Mouse (Mus musculus) intestine, embryonic 14.5 days (tissue): ENCODE measurements around the gene Zfp839. TPM values are rescaled to one million over a fixed set of nuclear protein-coding genes. Genes with fewer than 3 reads are reported as not detected.
A peak's percentile ranks its signal among the peaks of the same experiment; 100 is the strongest.

Experiments
- ATAC-seq: fragments of 200-750 bp; cut with Nextera tagmentation; replicated peaks from 2 replicates; pipeline ENCODE4 v1.8.0; 2017; ENCODE audit warnings: low read depth, moderate number of reproducible peaks, moderate TSS enrichment, moderate library complexity; ENCODE audit not compliant: low FRiP score, low TSS enrichment
- DNase-seq: peaks from one replicate; pipeline ENCODE4 v3.0.0-alpha.2; 2018; ENCODE audit warnings: low spot score
- H3K27ac ChIP-seq: fragments of 300-500 bp; sonication (generic); 2 replicates; pipeline ENCODE4 v1.5.1; 2014; ENCODE audit warnings: low read depth, mild to moderate bottlenecking, control low read depth
- H3K27me3 ChIP-seq: fragments of 300-500 bp; sonication (generic); replicated peaks from 2 replicates; pipeline ENCODE4 v1.6.1; 2014; ENCODE audit warnings: low read length, control low read depth; ENCODE audit not compliant: control insufficient read depth, insufficient read depth
- H3K36me3 ChIP-seq: fragments of 300-500 bp; sonication (generic); 2 replicates; pipeline ENCODE4 v1.6.1; 2014; ENCODE audit warnings: low read length, control low read depth; ENCODE audit not compliant: control insufficient read depth, insufficient read depth
- H3K4me1 ChIP-seq: fragments of 300-500 bp; sonication (generic); replicated peaks from 2 replicates; pipeline ENCODE4 v1.6.1; 2014; ENCODE audit warnings: low read length, control low read depth, mixed read lengths; ENCODE audit not compliant: control insufficient read depth, insufficient read depth
- H3K4me2 ChIP-seq: fragments of 300-500 bp; sonication (generic); 2 replicates; pipeline ENCODE4 v1.6.1; 2014; ENCODE audit warnings: low read length
- H3K4me3 ChIP-seq: fragments of 300-500 bp; sonication (generic); 2 replicates; pipeline ENCODE4 v1.5.1; 2014; ENCODE audit warnings: low read depth, low read length, control low read depth, mixed read lengths
- H3K9ac ChIP-seq: fragments of 300-500 bp; sonication (generic); 2 replicates; pipeline ENCODE4 v1.6.1; 2014; ENCODE audit warnings: mild to moderate bottlenecking, low read length
- H3K9me3 ChIP-seq: fragments of 300-500 bp; sonication (generic); 2 replicates; pipeline ENCODE4 v1.6.1; 2016; ENCODE audit warnings: low read length, control low read depth; ENCODE audit not compliant: control insufficient read depth
- WGBS: fragments of 180-500 bp; shearing (Covaris S2); extraction: QIAGEN DNeasy Blood & Tissue Kit; methylation state at CpG from one replicate; pipeline ENCODE4 v1.1.7; 2014; 5-methylcytosine and 5-hydroxymethylcytosine counted together
- polyA plus RNA-seq: library from polyadenylated mRNA; unstranded; fragments of >200 nt; fragmentation: Nextera tagmentation; extraction: Ambion mirVana; gene quantifications from 2 replicates; pipeline ENCODE4 v1.2.1, GENCODE M21; 2014

Gene Zfp839
- polyA plus RNA-seq, 1 experiment from 2014 or later: 5.4 TPM

DNA sequence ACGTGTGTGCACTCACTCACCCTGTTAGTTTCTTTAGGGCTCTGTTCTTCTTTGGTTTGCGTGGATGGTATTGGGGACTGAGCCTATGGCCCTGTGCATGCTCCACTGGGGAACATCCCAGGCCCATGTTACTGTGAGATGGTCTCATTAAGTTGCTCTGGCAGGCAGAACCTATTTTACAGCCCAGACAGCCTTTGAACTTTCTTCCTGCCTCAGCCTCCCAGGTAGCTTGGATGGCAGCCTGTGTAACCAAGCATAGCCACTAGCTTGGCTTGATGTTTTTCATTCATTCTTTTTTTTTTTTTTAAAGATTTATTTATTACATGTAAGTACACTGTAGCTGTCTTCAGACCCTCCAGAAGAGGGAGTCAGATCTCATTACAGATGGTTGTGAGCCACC is 35.2 kb downstream of the Zfp839 start:
- DNase-seq: no peak
- H3K27me3 ChIP-seq: no peaks in the 10 kb centered on the region
- H3K9me3 ChIP-seq: no peaks in the 10 kb centered on the region
- H3K4me1 ChIP-seq: peaks cover 15% of the 10 kb centered on the region; the same call in 1 of the 2 replicates
- 93% methylated on average over 2 of the region's 2 CpGs for WGBS
- no peak overlapping the region for H3K27ac ChIP-seq
- peaks cover 24% of the 10 kb centered on the region; the same call in 1 of the 2 replicates for H3K36me3 ChIP-seq
- ATAC-seq: no peak
- no peak overlapping the region for H3K4me3 ChIP-seq
- no peak overlapping the region for H3K9ac ChIP-seq
- H3K4me2 ChIP-seq: no peak overlapping the region

DNA sequence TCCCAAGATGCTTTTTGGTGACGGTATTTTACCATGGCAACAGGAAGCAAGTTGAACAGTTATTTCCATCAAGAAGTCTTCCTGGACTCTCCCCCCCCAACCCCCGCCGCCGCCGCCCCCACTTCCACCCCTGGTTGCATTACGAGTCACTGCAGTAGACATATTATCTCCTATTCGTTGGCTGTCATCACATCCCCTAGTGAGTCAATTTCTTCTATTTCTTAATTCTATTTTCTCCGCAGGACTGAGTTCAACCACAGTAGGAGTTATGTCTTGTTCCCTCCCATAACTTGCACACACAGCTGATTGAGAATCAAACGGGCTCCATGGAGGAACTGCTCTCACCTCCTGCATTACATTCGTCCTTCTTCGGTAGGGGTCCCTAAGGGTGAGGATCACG is 38.1 kb downstream of the Zfp839 start:
- no peaks in the 10 kb centered on the region for H3K9me3 ChIP-seq
- peak overlapping the region; percentile 73 for H3K9ac ChIP-seq
- ATAC-seq (no peak), DNase-seq (no peak)
- no peaks in the 10 kb centered on the region for H3K27me3 ChIP-seq
- no peak overlapping the region for H3K27ac ChIP-seq
- H3K4me2 ChIP-seq: peak overlapping the region; percentile 95
- peak overlapping the region; percentile 91 for H3K4me3 ChIP-seq
- H3K36me3 ChIP-seq: peaks cover 6% of the 10 kb centered on the region; the same call in 1 of the 2 replicates
- WGBS: 44% methylated on average over 12 of the region's 12 CpGs
- H3K4me1 ChIP-seq: peaks cover 16% of the 10 kb centered on the region; the same call in 1 of the 2 replicates

DNA sequence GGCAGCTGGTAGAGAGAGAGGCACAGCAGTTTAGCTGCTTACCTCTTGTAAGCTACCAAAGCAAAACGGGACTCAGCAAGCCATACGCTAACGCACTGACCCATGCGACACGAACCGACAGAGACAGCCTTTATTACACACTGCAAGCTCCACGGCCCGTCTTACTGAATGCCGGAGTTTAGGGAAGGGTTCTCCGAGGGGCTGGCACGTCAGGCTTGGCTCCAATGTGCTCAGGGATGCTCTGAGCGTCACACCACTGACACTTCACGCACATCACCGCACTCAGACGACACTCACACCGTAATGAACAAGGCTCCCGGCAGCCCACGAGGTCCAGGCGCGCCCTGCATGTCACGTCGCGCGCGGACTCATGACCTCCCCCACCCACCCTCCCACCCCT is 38.6 kb downstream of the Zfp839 start:
- no peak for DNase-seq

DNA sequence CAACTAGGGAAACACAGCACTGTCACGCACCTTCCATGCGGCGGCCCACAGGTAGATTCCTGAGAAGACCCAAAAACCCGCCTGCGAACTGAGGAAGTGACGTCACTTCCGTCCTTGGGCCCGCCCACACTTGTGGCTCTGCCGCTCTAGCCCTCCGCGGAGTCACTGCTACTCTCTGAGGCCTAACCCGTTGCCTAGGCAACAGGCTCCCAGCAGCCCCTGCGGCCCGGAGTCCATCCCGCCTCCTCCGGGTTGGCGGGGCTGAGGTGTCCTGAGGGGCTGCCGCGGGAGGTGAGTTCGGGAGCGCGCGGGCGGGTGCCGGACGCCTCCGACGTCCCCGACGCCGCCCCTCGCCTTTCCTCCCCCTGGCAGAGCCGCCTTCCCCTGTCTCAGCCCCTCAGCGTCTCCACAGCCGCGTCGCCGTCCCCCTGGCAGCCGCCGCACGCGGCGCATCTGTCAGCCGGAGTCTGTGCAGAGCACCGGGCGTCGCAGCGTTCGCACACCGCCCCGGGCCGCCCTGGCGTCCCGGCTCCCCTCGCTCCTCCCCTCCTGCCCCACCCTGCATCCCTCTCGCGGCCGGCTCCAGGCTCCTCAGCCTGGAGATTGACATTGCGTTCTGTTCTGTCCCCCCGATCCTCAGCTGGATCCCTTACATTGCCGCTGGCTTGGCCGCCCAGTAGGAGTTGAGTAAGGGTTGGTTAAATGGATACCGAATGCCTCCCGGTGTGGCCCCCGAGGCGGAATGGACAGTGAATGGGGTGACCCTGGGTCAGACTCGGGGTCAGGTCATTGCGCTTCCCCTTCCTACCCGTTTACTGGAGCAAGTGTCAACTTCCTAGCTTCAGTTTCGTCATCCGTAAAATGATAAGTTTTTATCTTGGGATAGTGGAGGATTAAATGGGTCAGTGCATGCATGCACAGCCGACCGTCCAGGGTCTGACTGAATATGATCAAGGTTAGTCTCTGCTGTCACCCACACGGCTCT is 39.3 kb downstream of the Zfp839 start, which contains the start of the genes Cinp and Tecpr2:
Cinp (minus strand) TSS at position 110 of the 985 bp plus-strand sequence.
Tecpr2 (plus strand) TSS at position 229 of the 985 bp plus-strand sequence.
- WGBS: under 1% methylated on average over 60 of the region's 74 CpGs
- peak within 1 kb of the TSS; percentile 73 for H3K9ac ChIP-seq
- H3K36me3 ChIP-seq: no peaks in the 10 kb centered on the region
- H3K9me3 ChIP-seq: no peaks in the 10 kb centered on the region
- peak within 1 kb of the TSS; percentile 80 for H3K27ac ChIP-seq
- H3K4me2 ChIP-seq: peak within 1 kb of the TSS; percentile 95
- DNase-seq (peak; percentile 95), ATAC-seq (peak; percentile 100)
- H3K27me3 ChIP-seq: no peaks in the 10 kb centered on the region
- peaks cover 16% of the 10 kb centered on the region; the same call in 1 of the 2 replicates for H3K4me1 ChIP-seq
- H3K4me3 ChIP-seq: peak within 1 kb of the TSS; percentile 91

More for the DNA sequence above, 38.6 kb downstream of the Zfp839 start:
- H3K9me3 ChIP-seq: no peaks in the 10 kb centered on the region
- WGBS: 0% methylated on average over 25 of the region's 25 CpGs
- peaks cover 3% of the 10 kb centered on the region; the same call in 1 of the 2 replicates for H3K36me3 ChIP-seq
- ATAC-seq: no peak; the same call in 1 of the 2 replicates
- H3K4me3 ChIP-seq: peak overlapping the region; percentile 91
- H3K4me1 ChIP-seq: peaks cover 16% of the 10 kb centered on the region; the same call in 1 of the 2 replicates
- H3K9ac ChIP-seq: peak overlapping the region; percentile 73
- no peak overlapping the region for H3K27ac ChIP-seq
- H3K27me3 ChIP-seq: no peaks in the 10 kb centered on the region
- H3K4me2 ChIP-seq: peak overlapping the region; percentile 95

DNA sequence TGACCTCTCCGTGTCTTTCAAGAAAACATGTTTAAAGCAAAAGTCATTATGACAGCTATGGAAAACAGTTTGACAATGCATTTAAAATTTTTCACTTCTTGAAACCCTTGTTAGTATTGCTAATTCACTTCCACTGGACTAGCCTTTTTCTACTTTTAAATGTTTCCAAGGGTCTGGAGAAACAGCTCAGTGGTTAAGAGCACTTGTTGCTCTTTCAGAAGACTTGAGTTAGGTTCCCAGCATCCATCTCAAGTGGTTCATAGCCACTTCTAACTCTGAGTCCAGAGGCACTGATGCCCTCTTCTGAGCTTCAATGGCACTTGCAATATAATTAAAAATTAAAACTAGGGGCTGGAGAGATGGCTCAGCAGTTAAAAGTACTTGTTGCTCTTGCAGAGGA is 41.8 kb downstream of the Zfp839 start:
- no peak for DNase-seq
- Histone ChIP-seq H3K4me3 (no peak overlapping the region), H3K27ac (no peak overlapping the region), H3K4me1 (peaks cover 16% of the 10 kb centered on the region; the same call in 1 of the 2 replicates), H3K9me3 (no peaks in the 10 kb centered on the region), H3K36me3 (peaks cover 4% of the 10 kb centered on the region; the same call in 1 of the 2 replicates), H3K9ac (no peak overlapping the region), H3K27me3 (no peaks in the 10 kb centered on the region), H3K4me2 (no peak overlapping the region)
- 88% methylated on average over 1 of the region's 1 CpGs for WGBS
- no peak for ATAC-seq

DNA sequence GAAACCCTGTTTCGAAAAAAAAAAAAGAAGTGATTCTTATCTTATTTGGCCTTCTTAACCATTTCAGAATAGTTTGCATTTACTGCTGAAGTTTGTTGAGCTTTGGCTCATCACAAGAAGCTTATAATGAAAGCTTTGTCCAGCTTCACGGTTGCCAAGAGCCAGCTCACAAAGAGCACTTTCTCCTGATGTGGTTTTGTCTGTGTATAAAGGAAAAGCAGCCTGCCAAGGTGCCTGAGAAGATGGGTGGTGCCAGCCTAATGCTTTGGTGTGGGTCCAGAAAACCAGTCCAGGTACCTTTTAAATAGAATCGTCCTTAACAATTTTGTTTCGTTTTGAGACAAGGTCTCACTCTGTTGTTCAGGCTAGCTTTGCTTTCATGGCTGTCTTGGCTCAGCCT is 52.1 kb downstream of the Zfp839 start:
- 75% methylated on average over 4 of the region's 4 CpGs for WGBS
- Histone ChIP-seq H3K4me1 (no peaks in the 10 kb centered on the region), H3K36me3 (peaks cover 6% of the 10 kb centered on the region), H3K9me3 (no peaks in the 10 kb centered on the region), H3K27ac (no peak overlapping the region), H3K27me3 (no peaks in the 10 kb centered on the region), H3K9ac (no peak overlapping the region), H3K4me2 (no peak overlapping the region), H3K4me3 (no peak overlapping the region)
- no peak for DNase-seq
- ATAC-seq: no peak

DNA sequence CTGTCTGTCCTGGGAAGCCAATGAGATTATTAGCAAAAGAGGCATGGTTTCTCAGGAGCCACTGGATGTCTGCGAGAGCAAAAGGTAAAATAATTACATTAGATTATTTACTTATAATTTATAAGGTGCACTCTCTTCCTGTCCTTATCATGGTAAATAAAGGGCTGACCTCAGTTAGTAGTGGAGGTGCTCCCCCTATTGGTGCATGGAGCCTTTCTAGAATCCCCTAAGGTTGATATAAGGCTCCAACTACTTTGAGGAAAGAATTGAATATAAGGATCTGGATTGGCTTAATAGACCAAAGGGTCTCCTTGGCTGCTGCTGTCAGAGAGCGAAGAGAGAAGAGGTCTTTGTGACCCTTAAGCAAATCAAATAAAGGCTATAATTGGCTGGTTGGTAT is 53.5 kb downstream of the Zfp839 start:
- Histone ChIP-seq H3K9ac (no peak overlapping the region), H3K4me3 (no peak overlapping the region), H3K9me3 (no peaks in the 10 kb centered on the region), H3K4me2 (no peak overlapping the region), H3K27me3 (no peaks in the 10 kb centered on the region), H3K4me1 (no peaks in the 10 kb centered on the region), H3K36me3 (peaks cover 3% of the 10 kb centered on the region), H3K27ac (no peak overlapping the region)
- DNase-seq (no peak), ATAC-seq (no peak)
- 88% methylated on average over 2 of the region's 2 CpGs for WGBS

DNA sequence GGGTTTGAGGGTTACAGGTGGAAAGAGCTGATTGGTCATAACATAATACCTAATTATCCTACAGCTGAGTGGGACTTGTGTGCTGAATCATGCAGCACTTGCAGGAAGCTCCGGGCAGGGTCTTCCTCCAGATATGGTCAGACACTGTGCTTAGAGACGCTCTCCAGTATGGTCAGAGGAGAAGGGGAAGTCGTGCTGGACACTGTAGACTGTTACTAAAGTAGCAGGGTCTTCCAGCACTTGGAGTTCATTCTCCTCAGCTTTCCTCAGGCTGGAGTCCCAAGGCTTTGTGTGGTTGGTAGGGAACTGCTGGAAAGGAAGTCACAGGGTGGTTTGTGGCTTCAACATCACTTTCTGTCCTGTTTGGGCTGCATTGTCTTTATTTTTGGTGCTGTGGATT is 57.8 kb downstream of the Zfp839 start:
- DNase-seq (no peak), ATAC-seq (no peak)
- Histone ChIP-seq H3K4me2 (no peak overlapping the region), H3K36me3 (no peaks in the 10 kb centered on the region), H3K9me3 (no peaks in the 10 kb centered on the region), H3K27me3 (no peaks in the 10 kb centered on the region), H3K27ac (no peak overlapping the region), H3K4me3 (no peak overlapping the region), H3K4me1 (no peaks in the 10 kb centered on the region), H3K9ac (no peak overlapping the region)
- 72% methylated on average over 3 of the region's 3 CpGs for WGBS
